Mouse (Mus musculus): ENCODE data around the gene Arl5a. TPM values are rescaled to one million over a fixed set of nuclear protein-coding genes. Genes with fewer than 3 reads are reported as not detected.

Arl5a gene
- total and polyA plus RNA-seq, 2 experiments from 2014 or later = 28.0 to 51.0 TPM

- Histone ChIP-seq H3K4me1 (ENCODE audit: insufficient read depth, low read length) (peaks cover 8% of the 10 kb centered on the region; the same call in 1 of the 2 replicates), H3K9ac (replicated peaks; ENCODE audit: low read length) (peak overlapping the region; percentile 78), H3K27ac (peak overlapping the region; percentile 87), H3K4me3 (ENCODE audit: low read length) (peak overlapping the region; percentile 65), H3K4me2 (ENCODE audit: low read depth, low read length) (peak overlapping the region; percentile 57), H3K36me3 (ENCODE audit: insufficient read depth, low read length) (no peaks in the 10 kb centered on the region), H3K27me3 (ENCODE audit: insufficient read depth, low read length) (no peaks in the 10 kb centered on the region), H3K9me3 (ENCODE audit: low read length) (no peaks in the 10 kb centered on the region)
- no peak; the same call in 1 of the 2 replicates for TF ChIP-seq CTCF (IDR thresholded peaks at IDR 0.05; ENCODE audit: low read depth)
- peak; percentile 47 for DNase-seq (ENCODE audit: low spot score)
- WGBS = 0% methylated on average over 33 of the region's 42 CpGs
- ATAC-seq = peak; percentile 83
Observed at GRCm38 (mm10) chr2:52424248-52424728, 413 bp downstream of the Arl5a start.

- TF ChIP-seq CTCF (IDR thresholded peaks at IDR 0.05; ENCODE audit: low read depth) = no peak
- Histone ChIP-seq H3K27me3 (ENCODE audit: insufficient read depth, low read length) (no peaks in the 10 kb centered on the region), H3K9me3 (ENCODE audit: low read length) (no peaks in the 10 kb centered on the region), H3K4me1 (ENCODE audit: insufficient read depth, low read length) (peaks cover 8% of the 10 kb centered on the region; the same call in 1 of the 2 replicates), H3K36me3 (ENCODE audit: insufficient read depth, low read length) (no peaks in the 10 kb centered on the region), H3K4me3 (ENCODE audit: low read length) (peak overlapping the region; percentile 65), H3K4me2 (ENCODE audit: low read depth, low read length) (peak overlapping the region; percentile 57), H3K27ac (0 out of 2 replicates have a peak overlapping the region, but pooled peaks have one; percentile 87), H3K9ac (replicated peaks; ENCODE audit: low read length) (peak overlapping the region; percentile 78)
- no peak; the same call in 1 of the 2 replicates for ATAC-seq
- DNase-seq (ENCODE audit: low spot score) = peak; percentile 35
- WGBS = 1% methylated on average over 16 of the region's 16 CpGs
Observed at GRCm38 (mm10) chr2:52423611-52424247, 972 bp downstream of the Arl5a start.

GRCm38 (mm10) chr2:52422871-52423610 is 1.7 kb downstream of the Arl5a start:
- no peak for ATAC-seq
- H3K27me3 ChIP-seq (ENCODE audit: insufficient read depth, low read length) = no peaks in the 10 kb centered on the region
- WGBS = 47% methylated on average over 8 of the region's 8 CpGs
- H3K36me3 ChIP-seq (ENCODE audit: insufficient read depth, low read length) = no peaks in the 10 kb centered on the region
- 0 out of 2 replicates have a peak overlapping the region, but pooled peaks have one; percentile 78 for H3K9ac ChIP-seq (replicated peaks; ENCODE audit: low read length)
- DNase-seq (ENCODE audit: low spot score) = no peak
- H3K4me1 ChIP-seq (ENCODE audit: insufficient read depth, low read length) = peaks cover 8% of the 10 kb centered on the region; the same call in 1 of the 2 replicates
- peak overlapping the region; percentile 57 for H3K4me2 ChIP-seq (ENCODE audit: low read depth, low read length)
- no peak overlapping the region for H3K27ac ChIP-seq
- no peaks in the 10 kb centered on the region for H3K9me3 ChIP-seq (ENCODE audit: low read length)
- peak overlapping the region; percentile 65 for H3K4me3 ChIP-seq (ENCODE audit: low read length)
- no peak for TF ChIP-seq CTCF (IDR thresholded peaks at IDR 0.05; ENCODE audit: low read depth)

- Histone ChIP-seq H3K27me3 (ENCODE audit: insufficient read depth, low read length) (no peaks in the 10 kb centered on the region), H3K4me2 (ENCODE audit: low read depth, low read length) (no peak overlapping the region), H3K27ac (no peak overlapping the region), H3K9me3 (ENCODE audit: low read length) (no peaks in the 10 kb centered on the region), H3K9ac (replicated peaks; ENCODE audit: low read length) (no peak overlapping the region), H3K4me1 (ENCODE audit: insufficient read depth, low read length) (peaks cover 8% of the 10 kb centered on the region; the same call in 1 of the 2 replicates), H3K4me3 (ENCODE audit: low read length) (no peak overlapping the region), H3K36me3 (ENCODE audit: insufficient read depth, low read length) (no peaks in the 10 kb centered on the region)
- no peak for TF ChIP-seq CTCF (IDR thresholded peaks at IDR 0.05; ENCODE audit: low read depth)
- WGBS = 69% methylated on average over 6 of the region's 6 CpGs
- ATAC-seq (no peak), DNase-seq (ENCODE audit: low spot score) (no peak)
Observed at GRCm38 (mm10) chr2:52421197-52421596, 3.5 kb downstream of the Arl5a start.

GRCm38 (mm10) chr2:52420001-52420710 is 4.5 kb downstream of the Arl5a start:
- Histone ChIP-seq H3K36me3 (ENCODE audit: insufficient read depth, low read length) (peaks cover 6% of the 10 kb centered on the region; the same call in 1 of the 2 replicates), H3K9me3 (ENCODE audit: low read length) (no peaks in the 10 kb centered on the region), H3K4me1 (ENCODE audit: insufficient read depth, low read length) (peaks cover 8% of the 10 kb centered on the region; the same call in 1 of the 2 replicates), H3K27me3 (ENCODE audit: insufficient read depth, low read length) (no peaks in the 10 kb centered on the region), H3K9ac (replicated peaks; ENCODE audit: low read length) (no peak overlapping the region), H3K27ac (no peak overlapping the region), H3K4me2 (ENCODE audit: low read depth, low read length) (no peak overlapping the region), H3K4me3 (ENCODE audit: low read length) (no peak overlapping the region)
- TF ChIP-seq CTCF (IDR thresholded peaks at IDR 0.05; ENCODE audit: low read depth) = no peak
- DNase-seq (ENCODE audit: low spot score) (no peak), ATAC-seq (no peak)
- WGBS = 92% methylated on average over 7 of the region's 7 CpGs

- WGBS = 82% methylated on average over 6 of the region's 6 CpGs
- TF ChIP-seq CTCF (IDR thresholded peaks at IDR 0.05; ENCODE audit: low read depth) = no peak
- Histone ChIP-seq H3K9ac (replicated peaks; ENCODE audit: low read length) (no peak overlapping the region), H3K36me3 (ENCODE audit: insufficient read depth, low read length) (peaks cover 6% of the 10 kb centered on the region; the same call in 1 of the 2 replicates), H3K4me2 (ENCODE audit: low read depth, low read length) (no peak overlapping the region), H3K4me3 (ENCODE audit: low read length) (no peak overlapping the region), H3K4me1 (ENCODE audit: insufficient read depth, low read length) (peaks cover 8% of the 10 kb centered on the region; the same call in 1 of the 2 replicates), H3K27me3 (ENCODE audit: insufficient read depth, low read length) (no peaks in the 10 kb centered on the region), H3K27ac (no peak overlapping the region), H3K9me3 (ENCODE audit: low read length) (no peaks in the 10 kb centered on the region)
- DNase-seq (ENCODE audit: low spot score) (no peak), ATAC-seq (no peak)
Observed at GRCm38 (mm10) chr2:52419295-52419694, 5.4 kb downstream of the Arl5a start.

Measured in hindbrain, postnatal 0 days (tissue).